Mouse (Mus musculus) adrenal gland, postnatal 14 days (tissue): ENCODE measurements around the gene Tcea2. TPM values are rescaled to one million over a fixed set of nuclear protein-coding genes. Genes with fewer than 3 reads are reported as not detected.

Experiments used
- DNase-seq: peaks from one replicate; pipeline ENCODE4 v3.0.0; 2021; ENCODE audit warnings: mixed read lengths
- long read RNA-seq, 2 experiments: library from polyadenylated mRNA; stranded (forward); transcript quantifications; one replicate each; pipeline ENCODE4 v2.0.0; 2021
- total RNA-seq: library from RNA; stranded (reverse); gene quantifications from 2 replicates; pipeline ENCODE4 v1.2.3, GENCODE M21; 2021

The Tcea2 gene
- 5.2 and 9.8 TPM in 2 replicates for total RNA-seq
- long read RNA-seq, experiment 1, partial matches to known transcripts, result 0 of 4 reads
- long read RNA-seq, experiment 1, other reads (novel, unspliced or antisense), result 3 of 4 reads
- long read RNA-seq, experiment 2, partial matches to known transcripts, result 1 of 4 reads
- long read RNA-seq, experiment 2, other reads (novel, unspliced or antisense), result 2 of 4 reads

DNA sequence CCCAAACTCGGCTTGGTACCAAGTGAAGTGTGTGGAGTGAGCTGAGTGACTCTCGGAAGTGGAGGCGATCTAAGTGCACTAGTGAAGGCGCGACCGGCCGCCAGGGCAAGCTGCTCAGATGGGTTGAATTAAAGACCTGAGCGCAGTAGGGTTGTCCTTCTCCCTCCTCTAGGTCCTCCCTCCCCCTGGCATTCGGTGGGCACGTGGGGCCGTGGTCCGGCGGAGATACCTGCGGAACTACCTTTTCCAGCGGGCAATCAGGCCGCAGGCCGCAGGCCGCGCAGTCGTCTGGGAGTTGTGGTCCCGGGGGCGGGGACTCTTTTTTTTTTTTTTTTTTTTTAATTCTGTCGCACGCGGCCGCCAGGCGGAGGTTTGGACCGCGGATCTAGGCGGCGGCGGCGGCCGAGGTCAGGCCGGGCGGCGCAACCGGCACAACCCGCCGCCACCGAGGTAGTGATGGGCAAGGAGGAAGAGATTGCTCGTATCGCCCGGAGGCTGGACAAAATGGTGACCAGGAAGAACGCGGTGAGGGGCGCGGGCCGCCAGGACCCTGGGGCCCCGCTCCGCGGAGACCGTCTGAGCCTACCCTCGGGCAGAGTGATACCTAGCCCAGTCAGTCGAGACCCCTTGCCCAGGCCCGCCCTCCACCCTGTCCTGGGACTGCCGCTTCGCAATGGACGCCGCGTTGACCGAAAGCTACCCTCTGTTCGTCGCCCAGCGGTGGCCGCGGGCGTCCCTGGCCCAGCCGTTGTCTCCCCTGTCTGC, at the start of gene Tcea2:
TSS of gene Tcea2 (plus strand) at position 360 of the 765 bp plus-strand sequence.
- DNase-seq, result peak; percentile 84

DNA sequence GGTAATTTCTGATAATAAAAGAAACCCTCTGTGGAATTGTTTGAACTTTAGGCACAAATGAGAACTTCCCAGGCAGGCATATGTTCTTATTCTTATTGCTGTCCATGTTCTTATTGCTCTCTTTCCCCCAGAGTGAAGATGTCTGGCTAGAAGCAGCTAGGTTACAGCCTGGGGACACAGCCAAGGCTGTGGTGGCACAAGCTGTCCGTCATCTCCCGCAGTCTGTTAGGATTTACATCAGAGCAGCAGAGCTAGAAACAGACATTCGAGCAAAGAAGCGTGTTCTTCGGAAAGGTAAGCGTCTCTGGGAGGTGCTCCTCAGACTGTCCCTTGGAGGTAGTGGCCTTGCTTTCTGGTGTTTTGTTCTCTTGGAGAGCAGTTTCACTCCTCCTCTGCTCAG, 47.5 kb upstream of the Tcea2 start:
- DNase-seq, result no peak

DNA sequence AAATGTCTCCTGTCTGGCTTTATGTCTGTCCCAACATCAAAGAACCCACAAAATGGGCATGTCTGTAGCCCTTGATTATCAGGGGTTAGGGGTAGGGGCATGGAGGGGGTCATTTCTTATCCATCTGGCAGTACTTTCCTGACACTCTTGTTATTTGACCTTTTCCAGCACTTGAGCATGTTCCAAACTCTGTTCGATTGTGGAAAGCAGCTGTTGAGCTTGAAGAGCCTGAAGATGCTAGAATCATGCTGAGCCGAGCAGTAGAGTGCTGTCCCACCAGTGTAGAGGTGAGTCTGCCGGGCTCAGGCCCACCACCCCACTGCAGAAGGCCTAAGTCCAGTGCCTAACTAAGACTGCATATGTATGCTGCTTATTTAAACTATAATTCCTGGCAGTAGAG, 44.2 kb upstream of the Tcea2 start:
- no peak for DNase-seq

DNA sequence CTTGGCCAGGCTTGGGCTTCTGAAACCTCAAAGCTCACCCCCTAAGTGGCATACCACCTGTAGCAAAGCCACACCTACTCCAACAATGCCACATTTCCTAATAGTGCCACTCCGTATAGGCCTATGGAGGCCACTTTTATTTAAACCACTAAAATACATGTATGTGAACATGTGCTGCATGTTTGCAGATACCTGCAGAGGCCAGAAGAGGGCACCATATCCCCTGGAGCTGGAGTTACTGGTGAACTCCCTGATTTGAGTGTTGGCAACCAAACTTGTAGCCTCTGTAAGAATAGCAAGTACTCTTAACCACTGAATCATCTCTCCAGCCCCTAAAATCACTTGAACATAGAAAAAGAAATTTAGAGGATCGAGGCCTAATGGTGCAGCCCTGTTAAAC, 35.7 kb upstream of the Tcea2 start:
- DNase-seq, result peak; percentile 79

DNA sequence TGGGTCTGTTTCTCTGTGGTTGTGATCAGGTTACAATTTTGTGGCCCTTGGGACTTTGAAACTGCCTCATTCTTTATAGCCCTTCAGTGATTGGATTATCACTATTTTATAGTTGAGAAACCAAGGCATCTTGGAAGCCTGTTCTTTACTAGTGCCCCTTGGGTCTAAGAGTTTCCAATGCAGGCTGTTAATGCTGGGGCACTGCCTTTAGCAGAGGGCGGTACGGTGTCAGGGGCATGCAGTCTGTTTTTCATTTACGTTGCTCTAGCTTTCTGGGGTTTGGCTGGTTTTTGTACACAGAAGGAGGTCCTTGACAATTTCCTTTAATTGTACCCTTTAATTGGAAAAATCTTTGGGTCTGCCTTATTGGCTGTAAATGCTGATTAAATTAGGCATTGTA, 34.4 kb upstream of the Tcea2 start:
- no peak for DNase-seq

DNA sequence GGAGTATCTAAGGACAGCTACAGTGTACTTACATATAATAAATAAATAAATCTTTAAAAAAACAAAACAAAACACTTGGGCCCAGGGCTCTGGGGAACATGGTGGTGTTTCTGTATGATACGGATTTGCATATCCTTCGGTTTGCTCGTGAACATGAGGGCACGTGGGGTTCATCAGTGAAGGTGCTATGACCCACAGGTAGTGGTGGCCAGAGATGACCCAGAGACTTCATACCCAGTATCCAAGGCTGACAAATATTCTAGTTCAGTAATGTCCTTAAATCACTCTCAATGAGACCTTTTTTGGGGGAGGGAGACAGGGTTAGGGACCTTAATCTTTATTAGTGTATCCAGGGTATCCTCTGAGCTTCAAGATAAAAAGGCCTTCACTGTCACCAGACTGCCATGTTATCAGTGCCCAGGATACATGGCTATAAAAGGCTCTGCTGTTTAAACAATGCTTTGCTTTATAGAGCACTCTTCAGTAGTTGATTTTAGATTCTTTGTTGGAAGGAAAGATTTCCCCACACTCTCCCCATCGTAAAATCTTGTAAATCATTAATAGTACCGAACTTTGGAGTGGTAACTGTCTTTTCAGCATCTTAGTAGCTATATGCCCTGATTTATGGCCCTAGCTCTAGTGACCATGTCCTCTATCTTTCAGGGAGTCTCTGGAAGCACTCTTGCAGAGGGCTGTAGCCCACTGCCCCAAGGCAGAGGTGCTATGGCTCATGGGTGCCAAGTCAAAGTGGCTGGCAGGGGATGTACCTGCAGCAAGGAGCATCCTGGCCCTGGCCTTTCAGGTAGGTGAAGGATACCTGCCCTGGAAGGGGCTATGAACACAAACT, 33.3 kb upstream of the Tcea2 start:
- DNase-seq, result no peak

DNA sequence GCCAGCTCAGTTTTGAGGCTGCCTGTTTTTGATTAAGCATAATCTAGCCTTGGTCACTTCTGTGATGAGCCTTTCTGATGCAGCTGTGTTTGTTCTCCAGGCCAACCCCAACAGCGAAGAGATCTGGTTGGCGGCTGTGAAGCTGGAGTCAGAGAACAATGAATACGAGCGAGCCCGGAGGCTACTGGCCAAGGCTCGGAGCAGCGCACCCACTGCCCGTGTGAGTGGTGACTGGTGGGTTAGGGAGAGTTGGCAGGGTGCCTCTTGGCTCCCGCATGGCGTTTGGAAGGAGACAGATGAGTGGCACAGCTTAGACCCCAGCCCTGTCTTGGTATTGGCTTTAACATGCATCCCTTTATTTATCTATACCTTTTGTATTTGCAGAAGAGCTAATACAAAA, 31.2 kb upstream of the Tcea2 start:
- DNase-seq, result peak; percentile 28

DNA sequence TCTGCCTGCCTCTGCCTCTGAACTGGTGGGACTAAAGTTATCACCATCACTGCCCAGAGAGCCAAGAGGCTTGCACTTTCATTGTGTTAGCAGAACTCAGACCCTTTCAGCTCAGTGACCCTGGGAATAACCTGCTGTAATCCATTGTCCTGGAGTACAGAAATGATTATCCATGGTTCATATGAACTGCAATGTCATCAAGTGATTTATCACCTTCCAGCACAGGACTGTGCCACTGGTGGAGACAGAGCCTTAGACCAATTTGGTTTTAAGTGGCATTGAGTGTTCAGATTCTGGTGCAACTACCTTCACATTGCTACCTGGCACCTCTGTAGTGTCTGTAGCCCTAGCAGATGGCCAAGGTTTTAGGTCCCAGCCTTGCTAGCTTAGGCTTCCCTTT, 27.0 kb upstream of the Tcea2 start:
- no peak for DNase-seq

DNA sequence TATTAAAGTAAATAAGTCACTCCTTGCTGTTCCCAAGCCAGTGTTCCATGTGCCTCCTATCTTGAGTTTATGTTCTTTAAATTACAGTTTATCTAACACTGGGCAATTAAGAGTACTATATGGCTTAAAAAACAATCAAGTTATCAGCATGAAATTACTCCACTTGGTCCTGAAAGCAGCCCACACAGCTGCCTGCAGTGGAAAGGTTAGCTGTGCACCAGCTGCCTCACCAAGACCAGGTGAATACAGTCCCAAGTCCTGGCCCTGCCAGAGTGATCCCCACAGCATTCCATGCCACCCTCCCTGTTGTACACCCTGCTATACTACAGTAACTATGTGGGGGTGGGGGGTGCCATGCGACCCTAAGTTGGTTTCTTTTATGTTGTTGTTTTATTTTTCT, 26.6 kb upstream of the Tcea2 start:
- no peak for DNase-seq

DNA sequence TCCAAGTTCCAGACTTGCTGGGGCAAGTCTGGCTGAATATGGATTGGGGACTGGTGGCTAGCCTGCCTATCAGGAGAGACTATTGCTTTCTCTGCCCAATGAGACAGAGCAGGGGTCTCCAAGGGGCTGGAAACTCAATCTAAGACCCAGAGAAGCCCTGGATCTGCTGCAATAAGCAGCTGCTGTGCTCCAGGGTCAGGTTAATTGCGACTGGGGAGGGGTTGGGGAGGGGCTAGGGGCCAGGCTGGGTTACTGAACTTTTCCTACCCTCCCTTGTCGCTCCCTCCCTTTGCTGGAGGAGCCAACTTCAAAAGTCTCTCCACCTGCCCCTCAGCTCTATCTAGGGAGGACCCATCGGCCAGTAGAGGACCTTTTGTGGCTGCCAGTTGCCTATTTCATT, 23.4 kb upstream of the Tcea2 start, which contains the start of gene Gm29797:
TSS of gene Gm29797 (plus strand) at position 301 of the 400 bp plus-strand sequence.
- no peak for DNase-seq

DNA sequence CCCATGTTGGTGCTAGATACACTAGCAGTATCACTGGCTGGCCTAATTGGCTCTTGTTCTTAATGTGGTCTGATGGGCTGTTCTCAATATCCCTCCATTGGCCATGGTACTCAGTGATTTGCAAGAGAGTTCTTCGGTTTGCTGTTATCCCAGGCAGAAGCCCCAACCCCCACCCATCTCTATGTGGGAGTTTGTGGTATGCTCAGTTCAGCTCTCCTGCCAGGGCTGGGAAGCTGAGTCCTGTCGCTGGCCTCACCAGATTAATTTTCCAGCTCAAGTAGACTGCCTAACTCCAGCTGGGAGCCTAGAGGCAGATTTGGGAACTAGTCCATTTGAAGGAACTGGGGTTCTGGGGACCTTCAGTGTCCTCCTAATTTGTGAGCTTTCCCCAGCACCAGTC, 22.7 kb upstream of the Tcea2 start:
- DNase-seq, result no peak

DNA sequence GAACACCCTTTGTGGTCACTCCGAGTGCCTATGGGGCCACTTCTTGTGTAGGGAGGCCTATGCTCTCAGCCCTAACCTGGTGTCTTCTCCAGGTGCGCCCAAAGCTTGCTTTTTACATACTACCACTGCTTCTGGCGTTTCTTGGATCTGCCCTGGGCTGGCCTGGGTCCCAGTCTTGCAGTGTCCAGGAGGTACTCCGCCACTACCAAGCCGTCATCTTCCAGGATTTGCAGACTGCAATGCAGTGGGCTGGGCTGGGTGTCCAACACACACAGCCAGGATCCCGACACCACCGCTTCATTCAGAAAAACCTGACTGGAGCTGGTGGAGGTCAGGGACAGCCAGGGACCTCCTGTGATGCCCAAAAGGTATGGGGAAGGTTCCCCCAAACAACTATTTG, 21.6 kb upstream of the Tcea2 start:
- DNase-seq, result no peak

DNA sequence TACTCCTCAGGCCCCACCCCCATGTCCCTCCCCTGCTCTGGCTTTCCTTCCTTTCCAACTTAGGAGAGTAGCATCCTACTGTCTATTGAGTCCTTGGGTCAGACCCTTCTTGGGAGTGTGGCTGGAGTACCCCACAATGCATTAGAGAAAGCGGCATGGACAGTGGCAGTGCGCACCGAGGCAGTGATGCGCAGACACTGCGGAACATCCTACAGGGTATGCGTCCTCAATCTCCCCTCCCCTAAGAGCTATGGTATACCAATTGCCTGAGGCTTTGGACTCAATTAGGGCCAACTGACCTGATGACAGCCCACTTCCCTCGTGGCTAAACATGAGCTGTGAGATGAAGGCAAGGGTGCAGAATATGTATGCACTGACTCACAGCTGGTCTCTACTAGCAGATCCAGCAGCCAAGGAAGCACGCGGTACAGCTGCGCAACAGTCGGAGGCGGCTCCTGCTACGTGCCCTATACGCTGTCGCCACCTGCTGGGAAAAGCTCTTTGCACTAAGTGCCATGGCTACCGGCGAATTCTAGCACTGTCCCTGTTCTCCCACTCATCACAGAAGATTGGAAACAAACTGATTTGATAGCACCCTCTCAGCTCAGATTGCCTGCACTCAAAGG, 21.1 kb upstream of the Tcea2 start:
- DNase-seq, result peak; percentile 87

DNA sequence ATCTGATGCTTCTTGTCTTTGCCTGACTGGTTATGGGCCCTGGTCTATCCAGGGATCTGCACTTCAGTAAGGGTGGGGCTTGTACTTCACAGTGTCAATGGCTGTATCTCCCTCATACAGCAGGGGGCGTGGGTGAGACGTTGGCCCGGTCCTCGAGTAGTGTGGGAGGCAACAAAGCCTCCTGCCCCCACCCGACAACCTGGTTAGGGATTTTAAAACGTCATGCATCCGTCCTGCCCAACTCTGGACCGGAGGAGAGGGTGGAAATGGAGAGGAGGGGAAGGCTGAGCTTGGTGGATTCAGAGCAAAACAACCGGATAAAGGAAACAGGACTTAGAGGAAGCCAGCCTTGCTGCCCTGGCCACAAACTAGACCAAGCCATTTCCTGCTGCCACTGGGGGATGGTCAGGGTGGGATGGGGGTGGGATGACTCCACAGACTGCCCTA, 20.5 kb upstream of the Tcea2 start:
- peak; percentile 92 for DNase-seq

DNA sequence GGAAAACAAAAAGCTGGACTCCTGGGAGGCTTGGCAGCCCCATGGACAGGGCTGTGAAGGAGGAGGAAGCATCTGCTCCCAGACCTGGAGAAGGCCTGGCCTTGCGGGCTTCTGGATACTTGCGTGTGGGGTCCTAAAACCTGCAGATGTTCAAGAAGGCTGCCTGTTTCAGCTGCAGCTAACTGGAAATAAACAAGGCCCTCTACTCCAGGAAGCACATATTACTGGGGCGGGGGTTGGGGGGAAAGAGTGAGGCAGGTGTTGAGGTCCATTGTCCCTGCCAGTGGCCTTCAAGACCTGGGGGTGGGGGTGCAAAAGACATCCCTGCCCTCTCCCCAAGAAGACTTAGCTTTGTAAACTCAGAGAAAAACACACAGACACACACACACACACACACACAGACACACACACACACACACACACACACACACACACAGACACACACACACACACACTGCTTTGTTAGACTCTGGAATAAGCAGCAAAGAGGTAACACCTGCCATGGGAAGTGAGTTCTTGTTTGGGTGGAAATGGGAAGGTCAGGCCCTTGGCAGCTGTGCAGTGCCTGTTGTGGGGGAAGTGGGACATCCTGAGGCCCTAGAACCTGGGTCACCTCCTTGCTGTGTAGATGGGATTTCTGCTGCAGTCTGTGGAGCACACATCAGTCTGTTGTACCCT, 17.4 kb upstream of the Tcea2 start:
- DNase-seq, result peak; percentile 44

DNA sequence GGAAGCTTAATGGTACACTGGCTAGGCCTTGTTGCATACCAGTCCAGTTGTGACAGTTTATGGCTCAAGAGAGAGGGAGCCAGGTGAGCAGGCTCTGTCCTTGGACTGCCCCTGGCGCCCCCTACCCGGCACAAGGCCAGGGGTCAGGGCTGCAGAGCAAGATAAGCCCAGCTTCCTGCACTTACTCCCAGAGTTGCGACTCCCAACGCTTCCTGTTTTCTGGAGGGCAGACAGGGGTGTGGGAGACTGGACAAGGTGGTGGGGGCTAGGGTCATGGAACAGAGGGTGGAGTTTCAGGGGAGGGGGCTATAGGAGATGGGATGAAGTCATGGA, 16.8 kb upstream of the Tcea2 start:
- peak; percentile 75 for DNase-seq

DNA sequence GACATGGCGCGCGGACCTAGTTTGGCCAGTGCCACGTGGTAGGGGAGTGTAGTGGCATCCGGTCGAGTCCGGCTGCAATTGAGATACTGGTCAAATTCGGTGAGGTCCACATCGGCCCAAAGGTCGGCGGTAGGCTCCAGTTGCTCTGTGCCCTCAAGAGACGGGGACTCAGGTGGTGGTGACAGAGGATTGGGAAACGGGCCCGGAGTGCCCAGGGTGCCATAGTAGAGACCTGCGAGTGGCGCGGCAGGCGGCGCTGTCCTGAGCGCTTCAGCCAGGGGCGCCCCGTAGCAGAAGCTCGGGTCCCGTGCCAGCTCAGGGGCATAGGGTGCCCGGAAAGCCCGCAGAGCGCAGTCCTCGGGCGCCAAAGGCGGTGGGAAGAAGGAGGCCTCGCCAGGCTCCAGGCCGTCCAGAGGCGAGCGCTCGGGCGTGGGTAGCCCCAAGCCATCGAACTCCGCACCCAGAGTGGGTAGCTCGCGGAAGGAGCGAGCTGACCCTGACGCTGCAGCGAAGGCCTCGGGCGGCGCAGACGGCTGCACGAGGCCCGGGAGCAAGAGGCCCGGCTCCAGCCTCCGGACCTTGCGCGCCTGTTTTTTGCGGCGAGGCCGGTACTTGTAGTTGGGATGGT, 9.7 kb upstream of the Tcea2 start:
- DNase-seq, result peak; percentile 59

DNA sequence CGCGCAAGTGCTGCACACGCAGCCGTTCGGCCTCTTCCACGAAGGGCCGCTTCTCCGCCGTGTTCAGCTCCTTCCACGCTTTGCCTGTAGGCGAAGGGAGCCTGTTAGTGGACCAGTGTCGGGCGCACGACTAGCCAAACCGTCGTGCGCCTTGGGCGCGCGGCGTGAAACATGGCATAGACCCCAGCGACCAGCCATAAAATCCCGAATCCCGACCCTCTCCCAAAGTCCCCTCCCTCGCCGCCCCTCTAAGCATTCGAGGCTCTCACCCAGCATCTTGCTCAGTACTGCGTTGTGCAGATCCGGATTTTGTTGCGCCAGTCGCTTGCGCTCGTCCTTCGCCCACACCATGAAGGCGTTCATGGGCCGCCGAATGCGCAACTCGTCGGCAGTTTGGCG, 9.2 kb upstream of the Tcea2 start:
- no peak for DNase-seq

DNA sequence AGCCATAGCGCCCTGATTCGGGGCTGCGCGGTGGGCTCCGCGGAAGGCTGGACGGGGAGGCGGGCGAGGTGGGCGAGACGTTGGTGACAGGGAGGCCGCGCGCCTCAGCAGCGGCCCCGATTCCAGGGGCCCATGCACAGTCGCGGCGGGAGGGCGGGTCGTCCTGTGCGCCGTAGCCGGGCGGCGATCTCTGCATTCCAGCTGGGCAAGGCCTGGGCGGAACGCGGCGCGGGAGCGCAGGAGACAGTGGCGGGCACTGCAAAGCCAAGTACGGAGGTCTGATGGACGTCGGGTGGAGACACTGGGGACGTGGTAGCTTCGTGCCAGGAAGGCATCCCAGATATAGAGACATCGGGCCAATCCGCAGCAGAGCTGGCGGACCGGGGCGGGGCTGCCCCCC, 8.8 kb upstream of the Tcea2 start, which contains the start of gene Sox18:
TSS of gene Sox18 (minus strand) at position 315 of the 400 bp plus-strand sequence.
- peak; percentile 71 for DNase-seq

DNA sequence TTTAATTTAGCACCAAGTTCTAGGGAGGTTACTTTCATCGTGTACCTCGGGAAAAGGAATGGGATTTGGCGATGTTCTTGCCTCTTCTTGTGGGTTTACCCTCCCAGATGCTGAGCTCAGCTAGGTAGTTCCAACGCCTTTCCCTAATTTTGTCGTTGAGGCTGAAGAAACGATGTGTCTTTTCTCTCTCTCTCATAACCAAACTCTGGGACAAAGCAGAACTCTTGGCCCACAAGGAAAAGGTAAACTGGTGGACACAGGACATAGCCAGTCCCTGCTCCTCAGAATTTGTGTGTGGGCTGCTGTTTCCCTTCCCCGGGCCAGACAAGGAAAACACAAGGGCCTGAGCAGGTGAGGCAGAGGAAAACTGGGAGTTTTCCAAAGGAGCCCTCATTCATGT, 8.1 kb upstream of the Tcea2 start:
- no peak for DNase-seq

DNA sequence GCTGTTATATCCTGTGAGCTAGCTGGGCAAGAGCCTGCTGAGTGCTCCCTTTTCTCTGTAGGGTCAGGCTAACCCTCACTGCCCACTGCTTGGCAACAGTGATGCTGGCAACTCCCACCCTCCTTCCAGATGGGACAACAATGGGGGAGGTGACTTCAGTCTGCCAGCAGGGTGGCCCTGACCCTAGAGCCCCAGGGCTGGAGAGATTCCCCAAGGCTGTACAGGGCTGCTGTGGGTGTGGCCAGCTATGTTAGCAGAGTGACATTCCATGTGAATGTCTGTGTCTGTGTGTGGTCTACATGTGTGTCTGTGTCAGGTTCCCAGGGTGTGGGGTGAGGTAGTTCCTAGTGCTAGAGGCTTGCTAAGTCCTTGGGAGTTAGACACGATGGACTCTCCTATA, 6.6 kb upstream of the Tcea2 start:
- peak; percentile 65 for DNase-seq

DNA sequence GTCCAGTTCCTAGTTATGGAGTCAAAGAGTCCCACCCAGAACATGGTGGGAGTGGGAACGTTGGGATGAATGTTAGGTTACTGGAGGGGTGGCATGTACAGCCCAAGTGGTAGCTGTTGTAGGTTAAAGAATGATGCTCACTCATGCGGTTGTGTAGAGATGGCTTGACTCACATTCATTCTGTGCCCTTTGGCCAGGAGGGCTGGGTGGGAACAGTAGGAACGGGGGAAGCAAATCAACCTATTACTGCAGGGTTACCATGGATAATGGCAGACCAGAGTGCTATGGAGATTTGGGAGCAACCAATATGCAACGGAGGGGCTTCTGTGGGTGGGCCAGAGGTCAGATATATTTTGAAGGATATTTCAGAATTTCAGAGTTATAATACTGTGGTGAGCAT, 5.2 kb upstream of the Tcea2 start:
- no peak for DNase-seq
